Mouse (Mus musculus): ENCODE data around the gene Ak9. TPM values are rescaled to one million over a fixed set of nuclear protein-coding genes. Genes with fewer than 3 reads are reported as not detected.

Ak9 gene
- polyA plus RNA-seq, 1 experiment from 2014 or later = not detected

DNA sequence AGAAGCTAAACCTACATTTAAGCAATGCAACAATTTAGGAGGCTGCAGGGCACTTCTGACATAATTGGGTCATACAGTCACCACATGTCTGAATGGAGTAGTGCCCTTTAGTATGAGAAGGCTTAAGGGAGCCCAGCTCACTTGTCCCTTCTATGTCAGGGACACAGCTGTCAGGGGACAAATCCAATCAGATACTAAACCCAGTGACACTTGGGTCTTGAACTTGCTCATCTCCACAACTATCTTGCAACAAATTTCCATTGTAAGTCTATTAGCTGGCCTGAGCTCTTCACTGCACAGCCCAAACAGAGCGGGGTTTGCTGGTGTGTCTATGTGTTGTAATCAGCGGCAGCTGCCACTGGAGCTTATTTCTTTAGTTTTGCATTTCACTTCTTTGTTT, 119.9 kb downstream of the Ak9 start:
- ATAC-seq = no peak
- no peaks in the 10 kb centered on the region for H3K36me3 ChIP-seq
- H3K27ac ChIP-seq = no peak overlapping the region
- 68% methylated on average over 2 of the region's 2 CpGs for WGBS (ENCODE audit: insufficient replicate concordance)
- no peak overlapping the region for H3K4me2 ChIP-seq
- H3K27me3 ChIP-seq (replicated peaks) = no peaks in the 10 kb centered on the region
- H3K4me3 ChIP-seq = no peak overlapping the region
- H3K9ac ChIP-seq = no peak overlapping the region
- no peaks in the 10 kb centered on the region for H3K9me3 ChIP-seq (replicated peaks)
- H3K4me1 ChIP-seq = no peaks in the 10 kb centered on the region

DNA sequence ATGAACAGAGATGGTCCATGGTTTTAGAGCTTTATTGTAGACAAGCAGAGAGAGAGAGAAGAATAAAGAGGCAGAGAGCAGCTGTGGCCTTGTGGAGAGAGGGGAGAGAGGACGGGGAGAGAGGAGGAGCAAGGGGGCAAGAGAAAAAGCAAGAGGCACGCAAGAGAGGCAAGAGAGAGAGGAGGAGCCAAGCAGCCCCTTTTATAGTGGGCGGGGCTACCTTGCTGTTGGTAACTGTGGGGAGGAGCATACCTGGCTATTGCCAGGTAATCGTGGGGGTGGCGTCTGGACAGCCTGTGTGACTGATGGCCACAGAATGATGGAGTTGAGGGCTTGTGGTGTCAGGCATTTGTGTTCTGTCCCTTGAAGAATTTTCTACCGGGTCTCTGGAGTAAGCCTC, 122.6 kb downstream of the Ak9 start:
- H3K27me3 ChIP-seq (replicated peaks) = no peaks in the 10 kb centered on the region
- WGBS (ENCODE audit: insufficient replicate concordance) = 34% methylated on average over 6 of the region's 6 CpGs
- no peak for ATAC-seq
- H3K4me2 ChIP-seq = no peak overlapping the region
- no peak overlapping the region for H3K9ac ChIP-seq
- no peak overlapping the region for H3K27ac ChIP-seq
- no peaks in the 10 kb centered on the region for H3K9me3 ChIP-seq (replicated peaks)
- H3K4me3 ChIP-seq = no peak overlapping the region
- H3K36me3 ChIP-seq = no peaks in the 10 kb centered on the region
- no peaks in the 10 kb centered on the region for H3K4me1 ChIP-seq

- H3K36me3 ChIP-seq = no peaks in the 10 kb centered on the region
- no peaks in the 10 kb centered on the region for H3K4me1 ChIP-seq
- no peak overlapping the region for H3K27ac ChIP-seq
- ATAC-seq = no peak
- H3K9ac ChIP-seq = no peak overlapping the region
- 21% methylated on average over 4 of the region's 4 CpGs for WGBS (ENCODE audit: insufficient replicate concordance)
- no peak overlapping the region for H3K4me2 ChIP-seq
- no peak overlapping the region for H3K4me3 ChIP-seq
- H3K9me3 ChIP-seq (replicated peaks) = no peaks in the 10 kb centered on the region
- peaks cover 7% of the 10 kb centered on the region for H3K27me3 ChIP-seq (replicated peaks)
These were observed 130.8 kb downstream of the Ak9 start for GRCm38 (mm10) chr10:41434624-41435023.

- H3K4me1 ChIP-seq = no peaks in the 10 kb centered on the region
- H3K4me3 ChIP-seq = no peak overlapping the region
- no peak overlapping the region for H3K9ac ChIP-seq
- no peak for ATAC-seq
- no peaks in the 10 kb centered on the region for H3K9me3 ChIP-seq (replicated peaks)
- H3K27me3 ChIP-seq (replicated peaks) = peaks cover 7% of the 10 kb centered on the region
- 28% methylated on average over 3 of the region's 3 CpGs for WGBS (ENCODE audit: insufficient replicate concordance)
- no peaks in the 10 kb centered on the region for H3K36me3 ChIP-seq
- no peak overlapping the region for H3K4me2 ChIP-seq
- no peak overlapping the region for H3K27ac ChIP-seq
These were observed 131.4 kb downstream of the Ak9 start for GRCm38 (mm10) chr10:41435141-41435540.

GRCm38 (mm10) chr10:41448216-41448615, 144.4 kb downstream of the Ak9 start:
- Histone ChIP-seq H3K9me3 (replicated peaks) (no peaks in the 10 kb centered on the region), H3K9ac (no peak overlapping the region), H3K36me3 (peaks cover 17% of the 10 kb centered on the region), H3K4me3 (no peak overlapping the region), H3K27me3 (replicated peaks) (no peaks in the 10 kb centered on the region), H3K4me1 (peaks cover 41% of the 10 kb centered on the region), H3K27ac (no peak overlapping the region), H3K4me2 (peak overlapping the region; percentile 2; the same call in 1 of the 2 replicates)
- 7% methylated on average over 1 of the region's 1 CpGs for WGBS (ENCODE audit: insufficient replicate concordance)
- ATAC-seq = no peak

DNA sequence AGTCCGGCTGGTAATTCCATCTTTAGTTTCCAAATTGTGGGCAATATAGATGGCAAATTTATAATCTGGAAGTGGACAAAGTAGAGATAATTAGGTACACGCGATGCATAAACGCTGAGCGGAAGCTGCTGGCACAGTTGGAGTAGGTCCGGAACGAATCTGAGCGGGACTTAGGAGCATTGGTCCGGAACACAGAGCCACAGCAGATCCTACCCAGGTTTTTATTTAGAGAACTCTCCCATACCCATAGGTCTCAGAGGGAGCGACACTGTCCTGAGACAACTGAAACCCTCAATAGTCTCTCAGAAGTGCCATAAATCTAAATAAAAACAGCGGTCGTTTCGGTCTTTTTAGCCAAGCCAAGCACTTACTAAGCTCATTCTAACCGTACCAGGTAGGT, 145.9 kb downstream of the Ak9 start:
- Histone ChIP-seq H3K27me3 (replicated peaks) (no peaks in the 10 kb centered on the region), H3K4me1 (peaks cover 41% of the 10 kb centered on the region), H3K4me2 (peak overlapping the region; percentile 86), H3K9me3 (replicated peaks) (no peaks in the 10 kb centered on the region), H3K9ac (peak overlapping the region; percentile 79), H3K27ac (peak overlapping the region; percentile 81), H3K36me3 (peaks cover 20% of the 10 kb centered on the region), H3K4me3 (peak overlapping the region; percentile 72)
- ATAC-seq = peak; percentile 33
- 19% methylated on average over 14 of the region's 14 CpGs for WGBS (ENCODE audit: insufficient replicate concordance)

DNA sequence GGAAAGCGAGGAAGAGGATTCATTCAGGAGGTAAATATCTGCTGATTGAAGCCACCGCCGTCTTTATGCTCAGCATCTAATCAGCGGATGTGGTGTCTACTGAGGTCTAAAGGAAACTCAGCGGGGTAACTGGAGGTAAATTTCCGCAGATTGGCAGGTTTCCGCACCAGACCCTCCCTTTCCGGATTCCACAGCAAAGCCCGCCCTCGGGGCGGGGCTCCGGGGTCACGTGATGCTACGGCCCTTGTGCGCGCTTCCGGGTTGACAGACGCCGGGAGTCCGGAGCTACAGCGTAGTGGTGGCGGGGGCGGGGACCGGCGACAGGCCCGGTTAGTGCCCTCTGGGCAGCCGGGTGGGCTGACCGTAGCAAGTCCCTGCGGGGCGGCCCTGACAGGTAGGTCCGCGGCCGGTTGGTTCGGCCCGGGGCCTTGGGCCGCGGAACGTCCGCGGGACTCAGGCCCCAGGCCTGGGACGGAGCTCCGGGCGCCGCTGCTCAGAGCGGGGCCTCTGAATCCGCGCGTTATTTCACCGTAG, 146.4 kb downstream of the Ak9 start, which contains the start of gene Zbtb24:
Gene Zbtb24, plus strand, starts transcription at position 247 of the 534 bp plus-strand sequence.
- peak within 1 kb of the TSS; percentile 81 for H3K27ac ChIP-seq
- WGBS (ENCODE audit: insufficient replicate concordance) = under 1% methylated on average over 48 of the region's 49 CpGs
- peak; percentile 96 for ATAC-seq
- peak within 1 kb of the TSS; percentile 86 for H3K4me2 ChIP-seq
- H3K36me3 ChIP-seq = peaks cover 24% of the 10 kb centered on the region
- peak within 1 kb of the TSS; percentile 79 for H3K9ac ChIP-seq
- peaks cover 41% of the 10 kb centered on the region for H3K4me1 ChIP-seq
- no peaks in the 10 kb centered on the region for H3K27me3 ChIP-seq (replicated peaks)
- peak within 1 kb of the TSS; percentile 72 for H3K4me3 ChIP-seq
- no peaks in the 10 kb centered on the region for H3K9me3 ChIP-seq (replicated peaks)

DNA sequence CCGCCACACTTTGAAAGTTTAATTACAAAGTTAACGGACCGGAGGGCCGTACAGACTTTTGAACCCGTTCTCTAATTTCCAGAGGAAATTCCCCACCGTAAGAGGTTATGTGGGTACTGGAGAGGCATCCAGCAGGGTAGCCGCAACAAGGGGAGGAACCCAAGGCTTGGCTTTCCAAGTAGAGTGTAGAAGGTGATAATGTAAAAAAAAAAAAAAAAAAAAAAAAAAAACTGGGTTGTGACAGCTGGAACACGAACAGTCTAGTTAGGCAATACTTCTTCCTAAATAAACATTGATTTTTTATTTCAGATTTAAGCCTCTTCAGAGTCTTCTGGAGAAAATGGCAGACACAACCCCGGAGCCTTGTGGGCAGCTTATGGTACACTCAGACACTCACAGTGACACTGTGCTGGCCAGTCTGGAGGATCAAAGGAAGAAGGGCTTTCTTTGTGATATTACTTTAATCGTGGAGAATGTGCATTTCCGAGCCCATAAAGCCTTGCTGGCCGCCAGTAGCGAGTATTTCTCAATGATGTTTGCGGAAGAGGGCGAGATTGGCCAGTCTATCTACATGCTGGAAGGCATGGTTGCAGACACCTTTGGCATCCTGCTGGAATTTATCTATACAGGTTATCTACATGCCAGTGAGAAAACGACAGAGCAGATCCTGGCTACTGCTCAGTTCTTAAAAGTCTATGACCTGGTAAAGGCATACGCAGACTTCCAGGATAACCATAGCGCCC, 147.2 kb downstream of the Ak9 start:
- ATAC-seq = no peak
- H3K4me2 ChIP-seq = peak overlapping the region; percentile 86
- WGBS (ENCODE audit: insufficient replicate concordance) = 49% methylated on average over 18 of the region's 18 CpGs

DNA sequence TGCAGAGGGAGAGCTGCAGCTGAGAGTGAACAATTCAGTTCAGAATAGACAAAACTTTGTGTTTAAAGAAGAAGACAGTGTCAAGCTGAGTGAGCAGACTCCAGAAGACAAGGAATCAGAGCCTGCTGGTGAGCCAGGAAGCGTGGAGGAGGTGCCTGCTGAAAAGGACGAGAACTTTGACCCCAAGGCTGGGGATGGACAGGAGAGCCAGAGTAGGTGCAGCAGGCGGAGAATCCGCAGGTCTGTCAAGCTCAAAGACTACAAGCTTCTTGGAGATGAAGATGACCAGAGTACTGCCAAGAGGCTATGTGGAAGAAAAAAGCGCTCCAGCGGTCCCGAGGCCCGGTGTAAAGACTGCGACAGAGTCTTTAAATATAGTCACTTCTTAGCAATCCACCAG, 147.9 kb downstream of the Ak9 start:
- H3K4me3 ChIP-seq = peak overlapping the region; percentile 72; the same call in 1 of the 2 replicates
- H3K27me3 ChIP-seq (replicated peaks) = no peaks in the 10 kb centered on the region
- H3K27ac ChIP-seq = no peak overlapping the region
- no peak overlapping the region for H3K9ac ChIP-seq
- 92% methylated on average over 9 of the region's 9 CpGs for WGBS (ENCODE audit: insufficient replicate concordance)
- H3K36me3 ChIP-seq = peaks cover 38% of the 10 kb centered on the region
- peaks cover 51% of the 10 kb centered on the region for H3K4me1 ChIP-seq
- no peak for ATAC-seq
- H3K9me3 ChIP-seq (replicated peaks) = no peaks in the 10 kb centered on the region
- H3K4me2 ChIP-seq = peak overlapping the region; percentile 86

More for the DNA sequence above, 147.2 kb downstream of the Ak9 start:
- Histone ChIP-seq H3K4me3 (peak overlapping the region; percentile 72), H3K36me3 (peaks cover 31% of the 10 kb centered on the region), H3K27ac (peak overlapping the region; percentile 52), H3K9me3 (replicated peaks) (no peaks in the 10 kb centered on the region), H3K4me1 (peaks cover 44% of the 10 kb centered on the region), H3K27me3 (replicated peaks) (no peaks in the 10 kb centered on the region), H3K9ac (peak overlapping the region; percentile 79)

DNA sequence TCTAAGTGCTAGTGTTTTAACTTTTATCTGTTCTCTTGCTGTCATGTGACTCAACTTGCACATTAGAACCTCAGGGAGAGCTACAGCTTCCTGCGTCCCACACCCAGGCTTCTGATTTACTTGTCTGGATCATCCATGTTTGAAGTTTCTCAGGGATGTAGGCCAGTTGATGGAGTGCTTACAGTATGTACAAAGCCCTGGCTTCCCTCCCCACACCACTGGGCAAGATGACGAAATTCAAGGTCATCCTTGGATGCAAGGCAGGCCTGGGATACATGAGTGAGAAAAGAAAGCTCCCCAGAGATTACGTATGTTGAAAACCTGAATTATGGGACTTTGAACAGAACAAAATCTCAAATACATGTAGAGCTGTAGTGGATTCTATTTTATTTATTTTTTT, 149.0 kb downstream of the Ak9 start:
- H3K27me3 ChIP-seq (replicated peaks) = no peaks in the 10 kb centered on the region
- H3K36me3 ChIP-seq = peaks cover 46% of the 10 kb centered on the region
- WGBS (ENCODE audit: insufficient replicate concordance) = 86% methylated on average over 3 of the region's 3 CpGs
- no peaks in the 10 kb centered on the region for H3K9me3 ChIP-seq (replicated peaks)
- H3K27ac ChIP-seq = no peak overlapping the region
- H3K9ac ChIP-seq = no peak overlapping the region
- no peak for ATAC-seq
- H3K4me3 ChIP-seq = no peak overlapping the region
- no peak overlapping the region for H3K4me2 ChIP-seq
- H3K4me1 ChIP-seq = peaks cover 51% of the 10 kb centered on the region

DNA sequence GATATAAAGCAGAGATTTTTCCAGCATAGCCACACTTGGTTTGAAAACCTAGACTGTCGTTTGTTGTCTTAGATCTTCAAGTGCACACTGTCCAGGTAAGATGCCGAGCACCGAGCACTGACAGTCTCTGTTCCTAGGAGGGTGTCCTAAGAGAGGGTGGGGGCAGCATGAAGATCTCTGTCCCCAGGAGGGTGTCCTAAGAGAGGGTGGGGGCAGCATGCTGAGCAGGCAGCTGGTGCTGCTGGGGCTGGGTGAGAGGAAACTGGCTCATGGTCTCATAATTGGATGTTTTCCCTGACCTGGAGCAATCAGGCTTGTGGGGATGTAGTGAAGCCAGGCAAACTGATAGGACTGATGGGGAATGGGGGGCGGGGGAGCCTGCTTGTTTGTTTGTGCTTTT, 156.2 kb downstream of the Ak9 start:
- peaks cover 60% of the 10 kb centered on the region for H3K36me3 ChIP-seq
- no peak for ATAC-seq

GRCm38 (mm10) chr10:41460501-41460900, 156.7 kb downstream of the Ak9 start:
- 28% methylated on average over 2 of the region's 2 CpGs for WGBS (ENCODE audit: insufficient replicate concordance)
- H3K36me3 ChIP-seq = peaks cover 56% of the 10 kb centered on the region
- H3K4me3 ChIP-seq = no peak overlapping the region
- no peak for ATAC-seq
- H3K9me3 ChIP-seq (replicated peaks) = no peaks in the 10 kb centered on the region
- no peaks in the 10 kb centered on the region for H3K27me3 ChIP-seq (replicated peaks)
- no peak overlapping the region for H3K27ac ChIP-seq
- H3K4me2 ChIP-seq = no peak overlapping the region
- H3K9ac ChIP-seq = no peak overlapping the region
- H3K4me1 ChIP-seq = peaks cover 11% of the 10 kb centered on the region

More for the DNA sequence above, 156.2 kb downstream of the Ak9 start:
- H3K9ac ChIP-seq = no peak overlapping the region
- no peak overlapping the region for H3K27ac ChIP-seq
- no peak overlapping the region for H3K4me2 ChIP-seq
- H3K27me3 ChIP-seq (replicated peaks) = no peaks in the 10 kb centered on the region
- WGBS (ENCODE audit: insufficient replicate concordance) = 81% methylated on average over 4 of the region's 4 CpGs
- H3K4me1 ChIP-seq = peaks cover 11% of the 10 kb centered on the region
- H3K9me3 ChIP-seq (replicated peaks) = no peaks in the 10 kb centered on the region
- H3K4me3 ChIP-seq = no peak overlapping the region
